Mouse (Mus musculus): Measurements from ENCODE around the gene Gprc5b. TPM values are rescaled to one million over a fixed set of nuclear protein-coding genes. Genes with fewer than 3 reads are reported as not detected.

Gene Gprc5b
- 4.8 TPM for polyA plus RNA-seq (2014; fragmentation: Illumina TruSeq; extraction: RNeasy Lipid Tissue Mini Kit (QIAGEN cat#74804); ENCODE audit: low read depth, low replicate concordance)

GRCm38 (mm10) chr7:118995007-118995406 lies at the start of gene Gprc5b:
Gprc5b (minus strand) TSS chr7:118995211.

Other genes starting within 250 kb of the Gprc5b start
- 0.93 TPM for gene Iqck, start 139.5 kb downstream of the Gprc5b start, polyA plus RNA-seq (2014; fragmentation: Illumina TruSeq; extraction: RNeasy Lipid Tissue Mini Kit (QIAGEN cat#74804); ENCODE audit: low read depth, low replicate concordance)
- gene Knop1, start 139.0 kb downstream of the Gprc5b start, polyA plus RNA-seq (2014; fragmentation: Illumina TruSeq; extraction: RNeasy Lipid Tissue Mini Kit (QIAGEN cat#74804); ENCODE audit: low read depth, low replicate concordance): 40.2 TPM
- gene Gpr139, start 189.4 kb upstream of the Gprc5b start, polyA plus RNA-seq (2014; fragmentation: Illumina TruSeq; extraction: RNeasy Lipid Tissue Mini Kit (QIAGEN cat#74804); ENCODE audit: low read depth, low replicate concordance): not detected

Data from kidney, adult 10 weeks (tissue).